ENCODE assay signal across 5 mouse cellular contexts in genomic region chr12:32122007-32122406, GRCm38 (mm10).
DNase-seq lines count a peak whose midpoint lies in the region; ATAC-seq and TF ChIP-seq lines count a peak whose summit lies in the region.
"Not testable (repeated sequence)": the region's sequence is repeated elsewhere in the genome, so short reads cannot be mapped to it uniquely, and the experiment has no call there.

No protein-coding gene starts in this region.

- not testable (repeated sequence) for H3K9me3 ChIP-seq in erythroblast, embryonic 14.5 days (ENCODE audit: control insufficient read depth, low read length); liver, embryonic 11.5 days (ENCODE audit: control insufficient read depth, low read length); liver, embryonic 13.5 days (replicated peaks); liver, embryonic 15.5 days (replicated peaks); liver, postnatal 0 days (ENCODE audit: low read length)

- H3K4me1 ChIP-seq in erythroblast, embryonic 14.5 days (ENCODE audit: control insufficient read depth) = peaks cover 58% of the 10 kb centered on the region
- H3K4me1 ChIP-seq in liver, embryonic 11.5 days (replicated peaks; ENCODE audit: control insufficient read depth, insufficient read depth, low read length) = peaks cover 17% of the 10 kb centered on the region
- peaks cover 41% of the 10 kb centered on the region for H3K4me1 ChIP-seq in liver, embryonic 13.5 days (replicated peaks)
- H3K4me1 ChIP-seq in liver, embryonic 15.5 days (replicated peaks) = peaks cover 37% of the 10 kb centered on the region
- H3K4me1 ChIP-seq in liver, postnatal 0 days (ENCODE audit: insufficient read depth) = peaks cover 22% of the 10 kb centered on the region

- not testable (repeated sequence) for TF ChIP-seq CTCF in liver, postnatal 0 days (IDR thresholded peaks at IDR 0.05; ENCODE audit: low read depth)

- 87% methylated on average over 1 of the region's 1 CpGs for WGBS in liver, embryonic 11.5 days
- 61% methylated on average over 1 of the region's 1 CpGs for WGBS in liver, embryonic 13.5 days (ENCODE audit: insufficient replicate concordance)
- 63% methylated on average over 1 of the region's 1 CpGs for WGBS in liver, embryonic 15.5 days (ENCODE audit: insufficient replicate concordance)
- WGBS in liver, postnatal 0 days (ENCODE audit: insufficient replicate concordance) = 86% methylated on average over 1 of the region's 1 CpGs

- peak overlapping the region; percentile 94; the same call in 1 of the 2 replicates for H3K27ac ChIP-seq in liver, embryonic 11.5 days (ENCODE audit: low read depth, low read length)
- H3K27ac ChIP-seq in liver, embryonic 13.5 days = peak overlapping the region; percentile 100
- H3K27ac ChIP-seq in liver, embryonic 15.5 days (replicated peaks) = peak overlapping the region; percentile 98
- H3K27ac ChIP-seq in liver, postnatal 0 days (ENCODE audit: low read depth) = peak overlapping the region; percentile 93

- H3K4me2 ChIP-seq in liver, embryonic 11.5 days = peak overlapping the region; percentile 64
- peak overlapping the region; percentile 73 for H3K4me2 ChIP-seq in liver, embryonic 13.5 days
- H3K4me2 ChIP-seq in liver, embryonic 15.5 days = peak overlapping the region; percentile 65
- H3K4me2 ChIP-seq in liver, postnatal 0 days (ENCODE audit: low read depth, low read length) = peak overlapping the region; percentile 13; the same call in 1 of the 2 replicates

- not testable (repeated sequence) for ATAC-seq in liver, embryonic 11.5 days (replicated peaks; ENCODE audit: low FRiP score); liver, embryonic 13.5 days (ENCODE audit: low read depth); liver, embryonic 15.5 days (ENCODE audit: insufficient read depth); liver, postnatal 0 days

- peak overlapping the region; percentile 64 for H3K4me3 ChIP-seq in erythroblast, embryonic 14.5 days (replicated peaks)
- H3K4me3 ChIP-seq in liver, embryonic 11.5 days (ENCODE audit: low read depth, low read length) = peak overlapping the region; percentile 35; the same call in 1 of the 2 replicates
- H3K4me3 ChIP-seq in liver, embryonic 13.5 days (replicated peaks) = peak overlapping the region; percentile 67
- peak overlapping the region; percentile 64 for H3K4me3 ChIP-seq in liver, embryonic 15.5 days (replicated peaks)
- H3K4me3 ChIP-seq in liver, postnatal 0 days (ENCODE audit: low read depth, low read length) = peak overlapping the region; percentile 48

- not testable (repeated sequence) for H3K27me3 ChIP-seq in erythroblast, embryonic 14.5 days (ENCODE audit: control insufficient read depth); liver, embryonic 11.5 days (replicated peaks; ENCODE audit: control insufficient read depth, insufficient read depth, low read length); liver, embryonic 13.5 days; liver, embryonic 15.5 days; liver, postnatal 0 days (ENCODE audit: insufficient read depth, low read length)

- not testable (repeated sequence) for DNase-seq in liver, embryonic 11.5 days (ENCODE audit: low spot score); liver, embryonic 13.5 days; liver, postnatal 0 days

- H3K9ac ChIP-seq in liver, embryonic 11.5 days (ENCODE audit: low read depth, low read length) = peak overlapping the region; percentile 16; the same call in 1 of the 2 replicates
- H3K9ac ChIP-seq in liver, embryonic 13.5 days = peak overlapping the region; percentile 92
- H3K9ac ChIP-seq in liver, embryonic 15.5 days = peak overlapping the region; percentile 68
- peak overlapping the region; percentile 69 for H3K9ac ChIP-seq in liver, postnatal 0 days (replicated peaks)

- peaks cover 30% of the 10 kb centered on the region for H3K36me3 ChIP-seq in erythroblast, embryonic 14.5 days (ENCODE audit: control insufficient read depth)
- H3K36me3 ChIP-seq in liver, embryonic 11.5 days (ENCODE audit: control insufficient read depth, insufficient read depth, low read length); liver, embryonic 13.5 days; liver, embryonic 15.5 days (replicated peaks); liver, postnatal 0 days (replicated peaks; ENCODE audit: insufficient read depth, low read length): not testable (repeated sequence)

- TF ChIP-seq EP300 in liver, postnatal 0 days (IDR thresholded peaks at IDR 0.05; ENCODE audit: low read depth) = peak; percentile 54

Comparison
In these comparisons a context has a peak if more than half of its experiments do, and no peak if none do; other contexts are left out.
1. H3K4me2 ChIP-seq: peak in every context shown above with its lines; median percentile 73 in liver, embryonic 13.5 days; 65 in liver, embryonic 15.5 days; 64 in liver, embryonic 11.5 days; 13 in liver, postnatal 0 days.
2. H3K9ac ChIP-seq: peak in every context shown above with its lines; median percentile 92 in liver, embryonic 13.5 days; 69 in liver, postnatal 0 days; 68 in liver, embryonic 15.5 days; 16 in liver, embryonic 11.5 days.